Mouse (Mus musculus) midbrain, embryonic 10.5 days (tissue): ENCODE measurements at regions not wholly inside any gene's neighbourhood (a gene's known extent, or its start where the extent isn't known, plus 50 kb on each side); places are given as distances from the start of the nearest gene placed in this dataset.

Experiments used
- DNase-seq: peaks from one replicate; pipeline ENCODE4 v3.0.0-alpha.2; 2017; ENCODE audit warnings: low spot score
- H3K27ac ChIP-seq: fragments of 300-500 bp; sonication (generic); replicated peaks from 2 replicates; pipeline ENCODE4 v1.5.1; 2016; ENCODE audit warnings: mild to moderate bottlenecking
- H3K27me3 ChIP-seq: fragments of 300-500 bp; sonication (generic); 2 replicates; pipeline ENCODE4 v1.6.1; 2016; ENCODE audit warnings: low read depth, mild to moderate bottlenecking; ENCODE audit not compliant: poor library complexity, severe bottlenecking
- H3K36me3 ChIP-seq: fragments of 300-500 bp; sonication (generic); 2 replicates; pipeline ENCODE4 v1.6.1; 2016; ENCODE audit warnings: mild to moderate bottlenecking, moderate library complexity
- H3K4me1 ChIP-seq: fragments of 300-500 bp; sonication (generic); 2 replicates; pipeline ENCODE4 v1.6.1; 2016
- H3K4me3 ChIP-seq: fragments of 300-500 bp; sonication (generic); 2 replicates; pipeline ENCODE4 v1.5.1; 2016; ENCODE audit warnings: mild to moderate bottlenecking, moderate library complexity
- H3K9me3 ChIP-seq: fragments of 300-500 bp; sonication (generic); replicated peaks from 2 replicates; pipeline ENCODE4 v1.6.1; 2016; ENCODE audit warnings: mild to moderate bottlenecking
- WGBS: fragments of 180-500 bp; shearing (Covaris S2); methylation state at CpG from one replicate; pipeline ENCODE4 v1.1.7; 2016; 5-methylcytosine and 5-hydroxymethylcytosine counted together

GRCm38 (mm10) chr12:56233209-56233608, 112.5 kb downstream of the Mbip start:
- Histone ChIP-seq H3K4me1 (no peaks in the 10 kb centered on the region), H3K27ac (no peak overlapping the region), H3K4me3 (no peak overlapping the region), H3K36me3 (no peaks in the 10 kb centered on the region), H3K27me3 (no peaks in the 10 kb centered on the region), H3K9me3 (no peaks in the 10 kb centered on the region)
- DNase-seq, result no peak

- H3K9me3 ChIP-seq, result no peaks in the 10 kb centered on the region
- no peak overlapping the region for H3K4me3 ChIP-seq
- WGBS, result 97% methylated on average over 3 of the region's 3 CpGs
- no peaks in the 10 kb centered on the region for H3K27me3 ChIP-seq
- H3K4me1 ChIP-seq, result no peaks in the 10 kb centered on the region
- no peak overlapping the region for H3K27ac ChIP-seq
- no peak for DNase-seq
- no peaks in the 10 kb centered on the region for H3K36me3 ChIP-seq
Measured at GRCm38 (mm10) chr12:56224142-56224895, 121.4 kb downstream of the Mbip start.

DNA sequence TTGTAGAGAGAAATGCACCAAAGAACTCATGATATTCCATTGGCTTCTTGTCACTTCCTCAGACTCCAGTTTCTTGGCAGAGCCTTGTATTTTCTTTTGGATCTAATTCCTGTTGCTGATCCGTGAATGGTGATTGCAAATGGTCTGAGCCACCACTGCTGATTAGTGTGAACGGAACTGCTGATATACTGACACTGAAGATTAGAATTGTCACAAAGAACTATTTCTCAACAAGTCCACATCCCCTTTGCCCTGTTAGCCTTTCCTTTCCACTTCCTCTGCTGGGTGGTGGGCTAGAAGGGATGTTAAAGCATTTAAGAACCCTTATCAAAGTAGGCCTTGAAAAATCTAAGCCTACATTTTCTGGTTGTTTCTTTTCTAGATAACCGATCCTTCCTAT, 152.2 kb downstream of the Mbip start:
- Histone ChIP-seq H3K27me3 (no peaks in the 10 kb centered on the region), H3K36me3 (no peaks in the 10 kb centered on the region), H3K4me3 (no peak overlapping the region), H3K27ac (no peak overlapping the region), H3K4me1 (no peaks in the 10 kb centered on the region), H3K9me3 (no peaks in the 10 kb centered on the region)
- WGBS, result 87% methylated on average over 3 of the region's 3 CpGs
- no peak for DNase-seq

GRCm38 (mm10) chr12:56189562-56189961, 156.1 kb downstream of the Mbip start:
- no peaks in the 10 kb centered on the region for H3K4me1 ChIP-seq
- no peaks in the 10 kb centered on the region for H3K9me3 ChIP-seq
- DNase-seq, result no peak
- H3K4me3 ChIP-seq, result no peak overlapping the region
- H3K36me3 ChIP-seq, result no peaks in the 10 kb centered on the region
- H3K27ac ChIP-seq, result no peak overlapping the region
- WGBS, result 92% methylated on average over 12 of the region's 12 CpGs
- H3K27me3 ChIP-seq, result no peaks in the 10 kb centered on the region

DNA sequence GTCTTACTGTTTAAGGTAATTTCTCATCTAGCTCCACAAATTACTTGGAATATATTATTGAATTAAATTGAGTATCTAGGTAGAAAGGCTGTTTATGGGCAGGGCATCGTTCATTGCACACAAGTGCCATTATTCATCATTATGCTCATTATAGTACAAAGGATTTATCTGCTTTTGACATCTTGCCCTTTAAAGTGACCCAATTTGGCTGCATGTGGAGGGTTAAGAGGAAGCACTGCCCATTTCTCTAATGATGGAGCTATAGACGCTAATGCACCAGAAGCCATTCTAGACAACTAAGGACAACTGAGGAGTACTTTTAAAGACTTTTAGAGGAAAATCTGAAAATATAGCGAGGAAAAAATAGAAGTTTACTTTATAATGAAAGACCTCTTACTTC, 185.0 kb downstream of the Mbip start:
- no peaks in the 10 kb centered on the region for H3K36me3 ChIP-seq
- no peaks in the 10 kb centered on the region for H3K27me3 ChIP-seq
- no peaks in the 10 kb centered on the region for H3K9me3 ChIP-seq
- H3K4me3 ChIP-seq, result no peak overlapping the region
- 83% methylated on average over 3 of the region's 3 CpGs for WGBS
- DNase-seq, result no peak
- H3K27ac ChIP-seq, result no peak overlapping the region
- H3K4me1 ChIP-seq, result no peaks in the 10 kb centered on the region

- WGBS, result 83% methylated on average over 1 of the region's 1 CpGs
- H3K36me3 ChIP-seq, result no peaks in the 10 kb centered on the region
- H3K4me3 ChIP-seq, result no peak overlapping the region
- no peaks in the 10 kb centered on the region for H3K9me3 ChIP-seq
- no peak overlapping the region for H3K27ac ChIP-seq
- no peaks in the 10 kb centered on the region for H3K27me3 ChIP-seq
- DNase-seq, result no peak
- no peaks in the 10 kb centered on the region for H3K4me1 ChIP-seq
Measured at GRCm38 (mm10) chr12:56144359-56144758, 201.3 kb downstream of the Mbip start.

GRCm38 (mm10) chr12:56143789-56144188, 201.9 kb downstream of the Mbip start:
- Histone ChIP-seq H3K9me3 (no peaks in the 10 kb centered on the region), H3K27ac (no peak overlapping the region), H3K36me3 (no peaks in the 10 kb centered on the region), H3K27me3 (no peaks in the 10 kb centered on the region), H3K4me1 (no peaks in the 10 kb centered on the region), H3K4me3 (no peak overlapping the region)
- 79% methylated on average over 2 of the region's 2 CpGs for WGBS
- no peak for DNase-seq

DNA sequence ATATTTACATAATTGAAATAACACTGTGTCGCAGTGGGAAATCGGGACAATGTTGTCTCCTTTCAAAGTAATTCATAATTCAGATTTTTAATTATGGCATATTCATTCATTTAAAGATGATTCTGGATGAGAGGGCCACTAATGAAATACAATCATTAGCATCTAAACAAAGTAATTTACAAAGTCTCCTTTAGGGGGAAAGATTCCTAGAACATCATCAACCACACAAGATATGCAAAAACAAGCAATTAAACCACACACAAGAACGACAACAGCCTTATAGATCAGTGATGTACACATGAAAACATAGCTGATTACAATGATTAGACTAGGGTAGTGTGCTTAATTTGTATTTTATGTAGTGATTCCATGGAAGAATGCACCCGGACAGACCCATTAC, 231.2 kb downstream of the Mbip start:
- WGBS, result 91% methylated on average over 4 of the region's 4 CpGs
- H3K27me3 ChIP-seq, result no peaks in the 10 kb centered on the region
- DNase-seq, result no peak
- H3K36me3 ChIP-seq, result no peaks in the 10 kb centered on the region
- H3K4me3 ChIP-seq, result no peak overlapping the region
- H3K9me3 ChIP-seq, result no peaks in the 10 kb centered on the region
- H3K27ac ChIP-seq, result no peak overlapping the region
- no peaks in the 10 kb centered on the region for H3K4me1 ChIP-seq

DNA sequence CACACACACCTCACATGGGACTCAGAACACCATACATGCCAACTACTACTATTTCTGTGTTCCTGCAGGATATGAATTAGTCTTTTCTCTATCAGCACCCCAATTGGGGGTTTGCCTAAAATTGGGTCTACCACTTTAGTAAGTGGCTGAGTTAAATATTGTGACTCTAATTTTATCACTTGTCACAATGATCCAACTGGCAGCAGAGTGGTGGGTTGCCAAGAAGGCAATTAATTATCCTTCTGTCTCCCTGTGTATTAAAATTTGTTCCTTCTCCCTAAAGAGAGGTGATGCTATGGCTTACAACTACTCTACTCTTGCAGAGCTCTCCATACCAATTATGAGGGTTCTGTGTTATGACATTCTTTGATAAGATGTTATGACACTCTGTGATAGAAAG, 245.3 kb downstream of the Brms1l start:
- Histone ChIP-seq H3K9me3 (no peaks in the 10 kb centered on the region), H3K27me3 (no peaks in the 10 kb centered on the region), H3K4me3 (no peak overlapping the region), H3K27ac (no peak overlapping the region), H3K36me3 (no peaks in the 10 kb centered on the region), H3K4me1 (no peaks in the 10 kb centered on the region)
- no peak for DNase-seq

- no peak overlapping the region for H3K27ac ChIP-seq
- H3K36me3 ChIP-seq, result no peaks in the 10 kb centered on the region
- H3K4me3 ChIP-seq, result no peak overlapping the region
- H3K9me3 ChIP-seq, result no peaks in the 10 kb centered on the region
- H3K4me1 ChIP-seq, result no peaks in the 10 kb centered on the region
- DNase-seq, result no peak
- 82% methylated on average over 7 of the region's 7 CpGs for WGBS
- H3K27me3 ChIP-seq, result no peaks in the 10 kb centered on the region
Measured at GRCm38 (mm10) chr12:56064183-56064582, 228.1 kb downstream of the Brms1l start.

- Histone ChIP-seq H3K4me3 (no peak overlapping the region), H3K27me3 (peaks cover 7% of the 10 kb centered on the region; the same call in 1 of the 2 replicates), H3K36me3 (no peaks in the 10 kb centered on the region), H3K4me1 (no peaks in the 10 kb centered on the region), H3K9me3 (no peaks in the 10 kb centered on the region), H3K27ac (no peak overlapping the region)
- DNase-seq, result no peak
- 82% methylated on average over 10 of the region's 10 CpGs for WGBS
Measured at GRCm38 (mm10) chr12:56058876-56059275, 222.8 kb downstream of the Brms1l start.

- WGBS, result 16% methylated on average over 17 of the region's 17 CpGs
- Histone ChIP-seq H3K4me3 (no peak overlapping the region), H3K27me3 (peaks cover 7% of the 10 kb centered on the region; the same call in 1 of the 2 replicates), H3K36me3 (no peaks in the 10 kb centered on the region), H3K27ac (no peak overlapping the region), H3K9me3 (no peaks in the 10 kb centered on the region), H3K4me1 (no peaks in the 10 kb centered on the region)
- DNase-seq, result peak; percentile 85
Measured at GRCm38 (mm10) chr12:56058463-56058862, 222.3 kb downstream of the Brms1l start.

DNA sequence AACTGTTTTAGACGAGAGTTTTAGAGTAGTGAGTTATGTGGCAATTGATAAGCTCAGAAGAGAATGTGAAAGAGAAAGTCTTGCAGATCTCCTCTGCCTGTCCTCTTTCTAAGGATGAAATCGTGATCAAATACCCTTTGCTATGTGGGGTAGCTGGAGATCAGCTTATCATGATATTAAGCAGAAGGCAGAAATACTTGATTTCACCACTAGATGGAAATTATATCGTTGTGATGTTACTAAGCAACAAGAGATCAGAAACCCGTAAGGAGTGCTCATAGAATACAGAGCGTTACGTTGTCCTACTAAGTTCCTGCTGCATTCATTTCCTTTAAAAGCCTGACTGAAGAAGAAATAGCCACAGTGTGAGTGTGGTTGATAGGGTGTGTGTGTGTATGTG, 219.3 kb downstream of the Brms1l start:
- Histone ChIP-seq H3K27me3 (peaks cover 7% of the 10 kb centered on the region; the same call in 1 of the 2 replicates), H3K4me3 (no peak overlapping the region), H3K27ac (no peak overlapping the region), H3K4me1 (no peaks in the 10 kb centered on the region), H3K9me3 (0 out of 2 replicates have a peak, but pooled peaks cover 6% of the 10 kb centered on the region), H3K36me3 (no peaks in the 10 kb centered on the region)
- 91% methylated on average over 6 of the region's 6 CpGs for WGBS
- no peak for DNase-seq

DNA sequence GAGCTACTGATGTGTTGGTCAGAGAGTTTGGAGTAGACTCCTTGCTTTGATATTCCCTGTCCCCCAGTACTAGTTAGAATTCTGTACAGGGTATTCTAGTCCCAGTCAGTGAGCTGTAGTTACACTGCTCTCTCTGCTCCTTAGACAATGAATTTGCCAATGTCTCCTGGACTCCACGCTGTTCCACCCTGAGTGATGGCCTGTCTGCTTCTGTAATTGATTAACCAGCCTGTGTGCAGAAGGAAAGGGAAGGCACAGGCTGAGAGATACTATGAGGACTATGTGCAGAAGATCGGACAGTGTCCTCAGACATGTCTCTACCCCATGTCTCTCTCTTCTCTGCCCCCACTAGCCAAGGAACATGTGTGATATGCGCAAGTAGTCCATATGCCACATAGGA, 209.9 kb downstream of the Brms1l start:
- H3K9me3 ChIP-seq, result 0 out of 2 replicates have a peak, but pooled peaks cover 9% of the 10 kb centered on the region
- DNase-seq, result no peak
- 86% methylated on average over 3 of the region's 3 CpGs for WGBS
- H3K4me1 ChIP-seq, result no peaks in the 10 kb centered on the region
- no peak overlapping the region for H3K4me3 ChIP-seq
- H3K27ac ChIP-seq, result no peak overlapping the region
- no peaks in the 10 kb centered on the region for H3K27me3 ChIP-seq
- H3K36me3 ChIP-seq, result no peaks in the 10 kb centered on the region
